Mouse (Mus musculus): ENCODE measurements at regions not wholly inside any gene's neighbourhood (a gene's known extent, or its start where the extent isn't known, plus 50 kb on each side); places are given as distances from the start of the nearest gene placed in this dataset.

- DNase-seq (ENCODE audit: low spot score in 2 of 2): no peak
These were observed 378.1 kb upstream of the Cdh19 start for GRCm38 (mm10) chr1:111355435-111355834.

GRCm38 (mm10) chr1:111337927-111338326 lies 360.5 kb upstream of the Cdh19 start:
- no peak for DNase-seq (ENCODE audit: low spot score in 2 of 2)

GRCm38 (mm10) chr1:111302268-111302667 lies 324.9 kb upstream of the Cdh19 start:
- no peak for DNase-seq (ENCODE audit: low spot score in 2 of 2)

GRCm38 (mm10) chr1:111286385-111286784 lies 309.0 kb upstream of the Cdh19 start:
- DNase-seq (ENCODE audit: low spot score in 2 of 2): no peak

GRCm38 (mm10) chr1:111285916-111286315 lies 308.5 kb upstream of the Cdh19 start:
- DNase-seq (ENCODE audit: low spot score in 2 of 2): peak in 1 of 2 experiments; percentile 0

- no peak for DNase-seq (ENCODE audit: low spot score in 2 of 2)
These were observed 265.4 kb upstream of the Cdh19 start for GRCm38 (mm10) chr1:111242814-111243213.

- DNase-seq (ENCODE audit: low spot score in 2 of 2): peak in 1 of 2 experiments; percentile 62
These were observed 265.0 kb upstream of the Cdh19 start for GRCm38 (mm10) chr1:111242344-111242743.
